Mouse (Mus musculus) heart, postnatal 4 days (tissue): ENCODE data around the gene Bysl. TPM values are rescaled to one million over a fixed set of nuclear protein-coding genes. Genes with fewer than 3 reads are reported as not detected.

Source experiments
- DNase-seq: peaks from one replicate; pipeline ENCODE4 v3.0.0; 2021
- total RNA-seq, 2 experiments: library from RNA; stranded (reverse); gene quantifications; 2 replicates each; pipeline ENCODE4 v1.2.3; 2021

Bysl gene
- total RNA-seq, 2 experiments from 2014 or later: 21.7 to 22.2 TPM

GRCm38 (mm10) chr17:47594183-47594968 is 16.9 kb downstream of the Bysl start:
- DNase-seq: peak; percentile 63

GRCm38 (mm10) chr17:47593854-47594182 is 17.5 kb downstream of the Bysl start:
- DNase-seq: no peak

GRCm38 (mm10) chr17:47593215-47593853 is 18.0 kb downstream of the Bysl start:
- DNase-seq: peak; percentile 98

GRCm38 (mm10) chr17:47591073-47591472 is 20.2 kb downstream of the Bysl start:
- DNase-seq: no peak

GRCm38 (mm10) chr17:47588517-47588916 is 22.8 kb downstream of the Bysl start:
- no peak for DNase-seq

- DNase-seq: no peak
These were observed 30.3 kb downstream of the Bysl start for GRCm38 (mm10) chr17:47580962-47581361.

- DNase-seq: no peak
These were observed 32.6 kb downstream of the Bysl start for GRCm38 (mm10) chr17:47578655-47579054.

- peak; percentile 40 for DNase-seq
These were observed 36.5 kb downstream of the Bysl start for GRCm38 (mm10) chr17:47574830-47575229.

- DNase-seq: no peak
These were observed 37.3 kb downstream of the Bysl start for GRCm38 (mm10) chr17:47574028-47574427.

- DNase-seq: no peak
These were observed 38.9 kb downstream of the Bysl start for GRCm38 (mm10) chr17:47572436-47572835.

- no peak for DNase-seq
These were observed 39.7 kb downstream of the Bysl start for GRCm38 (mm10) chr17:47571621-47572020.

- DNase-seq: no peak
These were observed 42.3 kb downstream of the Bysl start for GRCm38 (mm10) chr17:47568951-47569527.

GRCm38 (mm10) chr17:47568389-47568788 is 42.9 kb downstream of the Bysl start:
- DNase-seq: no peak

GRCm38 (mm10) chr17:47567271-47567670 is 44.0 kb downstream of the Bysl start:
- DNase-seq: peak; percentile 39

GRCm38 (mm10) chr17:47566133-47566532 is 45.2 kb downstream of the Bysl start:
- no peak for DNase-seq

- no peak for DNase-seq
These were observed 46.7 kb downstream of the Bysl start for GRCm38 (mm10) chr17:47564612-47565011.

GRCm38 (mm10) chr17:47562875-47563274 is 48.4 kb downstream of the Bysl start:
- DNase-seq: no peak

GRCm38 (mm10) chr17:47559726-47560125 is 51.6 kb downstream of the Bysl start:
- DNase-seq: peak; percentile 48

GRCm38 (mm10) chr17:47557179-47557578 is 54.1 kb downstream of the Bysl start:
- no peak for DNase-seq

- DNase-seq: no peak
These were observed 56.7 kb downstream of the Bysl start for GRCm38 (mm10) chr17:47554621-47555020.

- DNase-seq: no peak
These were observed 58.3 kb downstream of the Bysl start for GRCm38 (mm10) chr17:47552994-47553393.

GRCm38 (mm10) chr17:47551049-47551448 is 60.2 kb downstream of the Bysl start:
- no peak for DNase-seq
